Mouse (Mus musculus) C2C12 (cell line): ENCODE results near the gene Rbx1.

Experiments used
- CTCF ChIP-seq: IDR thresholded peaks from one replicate; pipeline ENCODE4 v1.5.1; 2011; ENCODE audit not compliant: control insufficient read depth, insufficient read depth, insufficient read length
- USF1 ChIP-seq: IDR thresholded peaks from one replicate; pipeline ENCODE4 v1.6.1; 2011; ENCODE audit warnings: low read depth, mild to moderate bottlenecking, control low read depth, moderate library complexity

DNA sequence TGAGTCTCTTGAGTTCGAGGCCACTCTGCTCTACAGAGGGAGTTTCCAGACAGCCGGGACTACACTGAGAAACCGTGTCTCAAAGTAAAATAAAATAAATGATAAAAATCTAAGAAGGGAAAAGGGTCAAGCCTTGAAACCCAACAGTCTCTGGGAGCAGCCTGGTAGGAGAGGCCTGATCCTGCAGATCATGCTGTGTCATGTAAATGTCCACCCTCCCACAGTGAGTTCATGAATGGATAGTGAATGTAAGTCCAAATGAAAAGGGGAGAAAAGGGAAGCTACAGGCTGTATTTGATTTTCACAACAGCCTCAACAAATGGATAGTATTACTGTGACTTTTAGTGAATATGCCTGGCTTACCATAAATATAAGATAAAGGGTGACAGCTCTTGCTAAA lies 40.8 kb upstream of the Rbx1 start:
- TF ChIP-seq CTCF, result no peak
- TF ChIP-seq USF1, result no peak
